Mouse (Mus musculus) T-helper 17 cell (primary cell): ENCODE measurements around the gene Kalrn.

Experiments used
- in situ Hi-C, 2 experiments: fragments of 300-600 bp; cut with MboI, MseI; formaldehyde crosslinking; loops; 1 replicate in 1 of 2; 2 replicates in 1 of 2; pipeline ENCODE4 v1.15.1; 2025; ENCODE audit warnings: high pct_unique_total_duplicates in 2 of 2

The Kalrn gene

DNA sequence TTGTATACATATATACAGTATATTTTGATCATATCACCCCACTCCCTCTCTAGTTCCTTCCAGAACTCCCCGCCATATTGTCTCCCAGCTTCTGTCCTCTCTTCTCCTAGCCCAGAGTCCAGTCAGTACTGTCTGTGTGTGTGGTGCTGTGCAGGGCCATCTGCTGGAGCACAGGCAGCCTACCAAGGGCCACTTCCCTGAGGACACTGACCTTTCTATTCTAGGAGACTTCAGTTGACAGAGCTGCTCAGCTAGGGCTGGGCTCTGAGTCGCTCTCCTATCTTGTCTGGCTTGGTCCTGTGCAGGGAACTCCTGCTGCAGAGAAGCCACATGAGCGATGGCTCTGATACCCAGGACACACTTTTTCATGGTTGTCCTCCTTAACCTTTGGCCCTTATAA is 577.8 kb downstream of the Kalrn start:
- in situ Hi-C loops = loop anchor here (5.0 kb wide), 1 partner anchor 122 kb away; no protein-coding TSS in a partner anchor

- in situ Hi-C loops = loop anchor here in 1 of 2 experiments (5.0 kb wide), 1 partner anchor 167 kb away; the partner anchor contains the start of gene Itgb5
These were observed 579.0 kb downstream of the Kalrn start for GRCm38 (mm10) chr16:33994321-33994720.

DNA sequence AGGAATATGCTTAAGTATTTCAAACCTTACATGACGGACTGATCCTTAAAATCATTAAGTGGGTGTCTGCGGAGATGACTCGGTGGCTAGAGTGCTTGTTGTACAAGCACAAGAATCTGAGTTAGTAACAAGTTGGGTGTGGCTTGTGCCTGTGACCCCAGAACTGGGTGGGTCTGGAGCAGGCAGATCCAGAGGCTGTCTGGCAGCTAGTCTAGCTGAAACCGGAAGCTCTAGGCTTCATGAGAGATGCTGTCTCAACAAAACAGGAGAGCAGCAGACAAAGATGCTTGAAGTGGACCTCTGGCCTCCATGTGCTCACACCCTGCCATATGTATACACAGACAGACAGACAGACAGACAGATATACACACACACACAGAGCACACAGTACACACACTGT is 582.6 kb downstream of the Kalrn start:
- in situ Hi-C loops = loop anchor here in 1 of 2 experiments (5.0 kb wide), 1 partner anchor 163 kb away; the partner anchor contains the start of gene Itgb5

DNA sequence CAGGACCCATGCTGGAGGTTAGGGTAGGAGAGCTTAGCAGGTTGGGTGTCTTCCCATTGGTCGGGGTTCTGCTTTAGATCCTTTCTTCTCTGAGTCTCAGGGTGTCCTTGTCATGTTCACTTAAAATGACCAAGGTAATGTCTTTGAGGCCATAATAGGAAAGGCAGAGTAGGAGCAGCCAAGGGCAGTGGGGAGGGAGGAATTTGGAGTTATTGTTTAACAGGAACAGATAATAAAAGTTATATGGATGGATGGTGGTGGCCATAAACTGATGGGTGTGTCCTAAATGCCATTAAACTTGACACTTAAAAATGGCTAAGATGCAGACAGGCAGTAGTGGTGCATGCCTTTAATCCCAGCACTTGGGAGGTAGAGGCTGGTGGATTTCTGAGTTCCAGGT is 584.2 kb downstream of the Kalrn start:
- in situ Hi-C loops = loop anchor here in 1 of 2 experiments (5.0 kb wide), 1 partner anchor 172 kb away; no protein-coding TSS in a partner anchor

DNA sequence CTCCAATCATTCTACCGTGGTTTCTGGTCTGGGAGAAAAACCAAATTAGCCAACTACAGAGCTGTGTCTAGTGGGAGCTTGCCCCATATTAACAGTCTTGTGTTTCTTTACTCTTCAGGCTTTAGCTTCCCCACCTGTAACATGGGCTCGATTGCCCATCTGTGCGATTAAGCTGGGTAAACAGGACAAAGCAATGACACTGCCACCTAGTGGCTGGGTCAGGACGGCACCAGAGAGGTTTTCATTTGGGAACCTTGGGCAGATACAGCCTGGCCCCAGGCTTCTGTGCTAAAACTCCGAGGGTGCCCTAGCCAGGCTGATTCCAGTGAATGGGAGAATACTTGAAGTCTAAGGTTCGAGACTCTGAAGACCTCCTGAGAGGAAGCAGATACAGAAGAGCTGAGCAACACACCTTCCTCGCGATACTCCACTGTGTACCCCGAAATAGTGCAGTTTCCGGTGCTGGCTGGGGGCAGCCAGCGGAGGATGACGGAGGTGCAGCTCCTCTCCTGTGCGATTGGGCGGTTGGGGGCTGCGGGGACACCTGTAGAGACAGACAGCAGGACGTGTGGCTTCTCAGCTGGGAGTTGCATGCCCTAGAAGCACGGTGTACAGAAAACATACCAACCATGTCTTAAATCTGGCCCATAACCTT is 584.8 kb downstream of the Kalrn start:
- in situ Hi-C loops = loop anchor here in 1 of 2 experiments (5.0 kb wide), 1 partner anchor 171 kb away; no protein-coding TSS in a partner anchor

GRCm38 (mm10) chr16:33986993-33987392 is 586.3 kb downstream of the Kalrn start:
- in situ Hi-C loops = loop anchor here in 1 of 2 experiments (5.0 kb wide), 1 partner anchor 170 kb away; no protein-coding TSS in a partner anchor

GRCm38 (mm10) chr16:33985372-33985771 is 588.0 kb downstream of the Kalrn start:
- in situ Hi-C loops = loop anchor here in 1 of 2 experiments (5.0 kb wide), 1 partner anchor 168 kb away; no protein-coding TSS in a partner anchor

GRCm38 (mm10) chr16:33983712-33984111 is 589.6 kb downstream of the Kalrn start:
- in situ Hi-C loops = no loop called here

- in situ Hi-C loops = no loop called here
These were observed 593.5 kb downstream of the Kalrn start for GRCm38 (mm10) chr16:33979855-33980254.

DNA sequence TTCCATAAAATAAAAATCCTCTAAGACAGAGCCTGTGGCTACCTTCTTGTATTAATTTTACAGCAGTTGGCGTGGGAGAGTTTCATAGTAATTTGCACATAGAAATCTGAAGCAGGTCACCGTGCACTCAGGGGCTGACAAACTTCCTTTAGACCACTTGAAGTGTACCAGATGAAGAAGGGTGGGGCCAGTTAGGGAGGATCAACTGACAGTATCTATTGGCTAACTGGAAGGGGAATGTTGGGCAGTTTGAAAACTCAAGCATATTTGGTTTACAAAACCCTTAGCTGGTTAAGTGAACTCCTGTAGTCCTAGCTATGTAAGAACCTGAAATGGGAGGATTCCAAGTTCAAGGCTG is 606.1 kb downstream of the Kalrn start:
- in situ Hi-C loops = loop anchor here in 1 of 2 experiments (25.0 kb wide), 1 partner anchor 1530 kb away; the partner anchor contains the start of gene Pcyt1a

DNA sequence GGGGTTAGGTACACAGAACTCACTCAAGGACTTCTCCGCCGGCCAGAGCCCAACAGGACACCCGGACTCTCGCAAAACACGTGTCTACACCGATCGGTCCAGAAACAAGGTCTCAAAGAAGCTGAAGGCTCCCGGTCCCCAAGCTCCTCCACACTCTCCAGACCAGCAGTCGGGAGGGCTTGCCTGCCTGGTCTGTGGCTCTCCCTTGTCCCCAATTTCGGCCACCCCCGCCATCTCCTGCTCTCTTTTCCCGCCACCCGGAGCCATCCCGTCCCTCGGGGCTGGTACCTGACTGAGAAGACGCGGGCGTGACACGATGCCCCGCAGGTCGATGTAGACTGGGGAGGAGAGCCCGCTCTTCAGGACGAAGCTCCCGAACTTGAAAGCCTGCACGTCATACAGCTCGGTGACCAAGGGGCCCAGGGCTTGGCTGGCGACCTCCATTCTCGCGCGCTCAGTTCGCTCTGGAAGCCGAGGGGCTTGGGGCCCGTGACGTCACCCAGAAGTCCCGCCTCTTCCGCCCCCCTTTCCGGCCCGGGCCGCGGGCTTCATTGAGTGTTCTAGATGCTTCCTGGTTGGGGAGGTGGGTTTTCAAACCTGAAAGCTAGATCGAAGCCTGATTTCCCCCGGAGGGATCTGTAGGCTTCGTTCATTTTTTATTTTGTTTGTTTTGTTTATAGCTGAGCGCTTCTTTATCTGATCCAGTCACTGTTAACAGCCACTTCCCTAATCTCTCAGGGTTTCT is 606.6 kb downstream of the Kalrn start, which contains the start of gene Umps:
Gene Umps (minus strand): TSS at position 501 of the 745 bp plus-strand sequence.
- in situ Hi-C loops = loop anchor here in 1 of 2 experiments (25.0 kb wide), 1 partner anchor 1529 kb away; the partner anchor contains the start of gene Pcyt1a

- in situ Hi-C loops = loop anchor here in 1 of 2 experiments (25.0 kb wide), 1 partner anchor 1529 kb away; the partner anchor contains the start of gene Pcyt1a
These were observed 607.3 kb downstream of the Kalrn start for GRCm38 (mm10) chr16:33965878-33966537.

GRCm38 (mm10) chr16:33963509-33963908 is 609.8 kb downstream of the Kalrn start:
- in situ Hi-C loops = loop anchor here in 1 of 2 experiments (25.0 kb wide), 1 partner anchor 1526 kb away; the partner anchor contains the start of gene Pcyt1a

DNA sequence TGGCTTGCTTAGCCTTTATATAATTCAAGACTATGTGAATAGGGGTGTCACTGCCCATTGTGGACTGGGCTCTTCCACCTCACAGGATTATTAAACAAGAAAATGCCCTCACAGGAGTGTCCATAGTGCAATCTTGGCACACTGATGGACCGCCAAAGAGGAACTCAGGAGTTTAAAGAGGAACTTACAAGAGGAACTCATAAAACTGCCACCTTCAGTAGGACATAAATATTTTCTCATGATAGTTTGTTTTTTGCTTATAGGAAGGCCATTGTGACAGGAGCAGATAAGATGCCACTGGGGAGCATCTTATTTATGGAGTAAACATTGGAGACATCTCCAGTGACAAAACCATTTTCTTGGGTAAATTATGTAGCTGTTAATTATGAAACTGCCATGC is 618.5 kb downstream of the Kalrn start:
- in situ Hi-C loops = loop anchor here in 1 of 2 experiments (25.0 kb wide), 1 partner anchor 1517 kb away; the partner anchor contains the start of gene Pcyt1a

GRCm38 (mm10) chr16:33953008-33953407 is 620.3 kb downstream of the Kalrn start:
- in situ Hi-C loops = loop anchor here in 1 of 2 experiments (25.0 kb wide), 1 partner anchor 1516 kb away; the partner anchor contains the start of gene Pcyt1a

GRCm38 (mm10) chr16:33950830-33951229 is 622.5 kb downstream of the Kalrn start:
- in situ Hi-C loops = loop anchor here in 1 of 2 experiments (25.0 kb wide), 1 partner anchor 1514 kb away; the partner anchor contains the start of gene Pcyt1a

DNA sequence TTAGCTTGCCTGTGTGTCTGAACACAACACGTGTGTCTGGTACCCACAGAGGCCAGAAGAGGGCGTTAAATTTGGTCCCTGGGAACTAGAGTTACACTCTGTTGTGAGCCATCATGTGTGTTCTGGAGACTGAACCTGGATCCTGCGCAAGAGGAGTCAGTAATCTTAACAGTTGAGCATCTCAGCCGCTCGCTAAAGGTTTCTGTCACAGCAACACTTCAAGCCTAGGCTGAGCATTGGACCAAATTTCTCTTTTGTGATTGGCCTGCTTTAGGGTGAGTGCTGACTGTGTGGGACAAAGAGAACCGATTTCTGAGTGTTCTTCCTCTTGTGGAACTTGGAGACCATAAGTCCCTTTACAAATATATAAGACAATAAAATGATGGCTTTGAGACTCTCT is 622.9 kb downstream of the Kalrn start:
- in situ Hi-C loops = loop anchor here in 1 of 2 experiments (25.0 kb wide), 1 partner anchor 1513 kb away; the partner anchor contains the start of gene Pcyt1a

DNA sequence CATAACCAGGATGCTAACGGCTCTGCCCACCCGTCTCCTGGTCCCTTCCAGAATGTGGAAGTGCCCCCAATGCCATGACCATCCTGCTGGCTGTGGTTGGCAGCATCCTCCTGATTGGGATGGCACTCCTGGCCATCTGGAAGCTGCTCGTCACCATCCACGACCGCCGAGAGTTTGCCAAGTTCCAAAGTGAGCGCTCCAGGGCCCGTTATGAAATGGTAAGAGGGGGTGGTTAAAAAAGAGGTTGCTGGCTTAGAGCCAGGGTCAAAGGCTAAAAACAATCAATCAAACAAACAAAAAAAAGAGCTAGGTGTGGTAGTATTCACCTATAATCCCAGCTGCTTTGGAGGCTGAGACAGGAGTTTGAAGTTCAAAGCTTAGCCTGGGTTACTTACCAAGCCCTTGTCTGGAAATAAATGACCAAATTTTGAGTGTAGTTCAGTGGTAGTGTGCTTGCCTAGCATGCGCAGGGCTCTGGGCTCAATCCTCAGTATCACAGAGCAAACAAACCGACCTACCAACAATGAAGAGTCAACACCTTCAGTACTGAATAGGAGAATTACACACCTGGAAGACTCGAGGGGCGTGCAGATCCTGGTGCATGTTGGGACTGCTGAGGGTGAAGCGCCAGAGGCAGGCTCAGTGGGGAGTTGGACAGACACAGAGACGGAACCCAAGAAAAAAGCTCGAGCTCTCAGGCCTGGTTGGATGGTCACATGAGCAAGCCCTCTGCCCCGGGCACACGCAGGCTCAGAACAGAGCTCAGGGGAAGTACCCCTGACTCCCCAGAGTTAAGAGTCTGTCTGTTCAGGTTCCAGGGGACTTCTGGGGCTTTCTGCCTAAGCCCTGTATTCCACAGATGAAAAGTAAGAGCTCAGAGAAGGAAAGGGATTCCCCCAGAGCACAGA is 625.4 kb downstream of the Kalrn start:
- in situ Hi-C loops = loop anchor here (5.0 kb wide), 2 partner anchors 121 to 126 kb away; partner anchors contain the start of gene Itgb5 (in 1 of the 2)

- in situ Hi-C loops = loop anchor here (5.0 kb wide), 2 partner anchors 119 to 124 kb away; partner anchors contain the start of gene Itgb5 (in 1 of the 2)
These were observed 627.3 kb downstream of the Kalrn start for GRCm38 (mm10) chr16:33946021-33946420.
